Mouse (Mus musculus) adrenal gland, adult 18-20 months (tissue): Measurements from ENCODE around the gene Nf1. TPM values are rescaled to one million over a fixed set of nuclear protein-coding genes. Genes with fewer than 3 reads are reported as not detected.
A peak's percentile ranks its signal among the peaks of the same experiment; 100 is the strongest.

Source experiments
- DNase-seq, 2 experiments: peaks; one replicate each; pipeline ENCODE4 v3.0.0; 2021 to 2022; ENCODE audit warnings: low spot score in 2 of 2
- total RNA-seq, 2 experiments: library from RNA; stranded (reverse); gene quantifications; 1 replicate in 1 of 2; 2 replicates in 1 of 2; pipeline ENCODE4 v1.2.3; 2021

Nf1 gene
- total RNA-seq, 2 experiments from 2014 or later = 53.5 to 60.6 TPM

GRCm38 (mm10) chr11:79527015-79527738 lies 187.7 kb downstream of the Nf1 start:
- DNase-seq = peak in 1 of 2 experiments; percentile 10

DNA sequence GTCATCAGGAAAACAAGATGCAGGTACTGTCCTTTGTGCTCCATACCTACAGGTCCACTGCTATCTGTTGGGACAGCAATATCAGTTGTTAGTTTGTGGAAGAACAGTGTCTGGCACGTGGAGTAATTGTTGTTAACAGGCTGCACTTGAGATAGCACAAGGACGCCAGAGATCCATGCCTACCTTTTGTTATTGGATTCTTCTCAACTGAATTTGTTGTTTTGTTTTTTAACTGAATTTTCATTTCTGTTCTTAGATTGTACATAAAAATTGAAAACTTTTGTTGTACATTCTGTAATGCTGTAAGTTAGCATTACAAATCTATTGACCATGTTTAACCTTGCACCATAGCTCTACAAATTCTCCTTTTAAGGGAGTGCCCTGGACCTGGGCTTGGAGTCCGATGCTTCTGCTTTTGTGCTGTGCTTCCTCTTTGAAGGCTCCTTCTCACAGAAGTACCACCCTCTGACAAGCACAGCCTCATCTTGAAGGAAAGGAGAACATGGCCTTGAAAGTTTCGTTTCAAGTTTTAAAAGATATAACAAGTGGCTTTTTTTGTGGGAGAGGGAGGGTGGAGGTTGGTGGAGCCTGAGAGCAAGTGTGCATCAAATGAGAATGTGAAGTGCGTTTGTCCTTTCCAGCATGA lies 188.4 kb downstream of the Nf1 start:
- no peak for DNase-seq

GRCm38 (mm10) chr11:79528601-79529000 lies 189.1 kb downstream of the Nf1 start:
- DNase-seq = no peak

- no peak for DNase-seq
Observed at GRCm38 (mm10) chr11:79529226-79529625, 189.7 kb downstream of the Nf1 start.

- DNase-seq = no peak
Observed at GRCm38 (mm10) chr11:79529736-79530135, 190.2 kb downstream of the Nf1 start.

DNA sequence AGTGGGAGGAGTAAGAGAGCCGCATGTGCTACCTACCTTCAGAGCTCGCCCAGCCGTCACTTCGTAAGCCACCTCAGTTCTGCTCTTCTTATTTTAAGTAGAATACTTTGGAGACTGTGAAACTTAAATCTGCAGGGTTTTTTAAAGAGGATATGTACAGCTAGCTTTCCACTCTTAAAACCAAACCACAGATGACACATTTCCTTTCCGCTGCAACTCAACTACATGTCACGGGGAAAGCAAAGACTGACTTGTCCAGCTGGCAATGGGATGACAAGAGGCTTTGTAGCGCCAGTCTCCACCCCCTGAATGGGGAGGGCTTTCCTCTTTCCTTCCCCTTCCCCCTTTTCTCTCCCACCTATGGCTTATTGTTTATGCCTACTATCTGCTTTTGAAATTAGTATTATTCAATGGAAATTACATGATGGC lies 190.9 kb downstream of the Nf1 start, which contains the start of the genes Evi2 and Evi2a:
Gene Evi2 (minus strand): TSS at position 257 of the 429 bp plus-strand sequence.
Gene Evi2a (minus strand): TSS at position 277 of the 429 bp plus-strand sequence.
- no peak for DNase-seq

- DNase-seq = no peak
Observed at GRCm38 (mm10) chr11:79530774-79531173, 191.3 kb downstream of the Nf1 start.

GRCm38 (mm10) chr11:79531485-79531884 lies 192.0 kb downstream of the Nf1 start:
- no peak for DNase-seq

DNA sequence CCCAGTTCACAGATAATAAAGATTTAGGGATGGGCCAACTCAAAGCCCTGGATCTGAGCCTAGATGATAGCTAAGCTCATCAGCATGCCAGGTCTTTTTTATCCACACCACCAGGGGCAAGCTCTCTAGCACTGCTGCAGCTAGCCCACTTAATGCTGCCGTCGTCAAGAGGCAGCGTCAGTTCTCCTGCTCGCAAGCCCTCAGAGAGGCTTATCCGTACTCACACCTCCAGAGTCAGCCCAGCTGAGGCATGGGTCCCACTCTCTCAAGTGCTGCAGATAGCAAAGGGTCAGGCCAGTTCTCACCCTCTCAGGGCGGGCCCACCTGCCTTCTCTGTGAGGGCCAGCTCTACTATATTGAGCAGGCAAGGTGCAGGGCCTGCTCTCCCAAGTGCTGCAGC lies 193.8 kb downstream of the Nf1 start:
- no peak for DNase-seq

GRCm38 (mm10) chr11:79533950-79534690 lies 194.6 kb downstream of the Nf1 start:
- DNase-seq = no peak

- no peak for DNase-seq
Observed at GRCm38 (mm10) chr11:79535554-79535953, 196.1 kb downstream of the Nf1 start.

GRCm38 (mm10) chr11:79536293-79536692 lies 196.8 kb downstream of the Nf1 start:
- no peak for DNase-seq

DNA sequence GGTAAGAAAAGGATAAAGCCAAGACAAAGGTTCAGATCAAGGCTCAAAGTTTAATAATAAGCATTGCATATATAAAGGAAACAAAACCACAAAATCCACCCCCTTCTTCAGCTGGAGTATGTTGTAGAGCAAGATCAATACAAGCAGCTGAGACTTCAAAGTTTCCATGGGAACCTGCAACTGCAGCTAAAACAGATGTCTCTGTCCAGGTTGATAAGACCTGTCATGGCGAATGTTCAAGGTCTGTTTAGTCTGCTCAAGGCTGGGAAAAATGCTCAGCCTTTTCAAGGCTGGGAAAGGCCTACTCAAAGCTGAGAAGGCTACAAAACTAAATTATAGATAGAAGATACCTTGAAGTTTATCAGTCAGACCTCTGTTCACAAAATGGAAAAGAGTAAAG lies 213.1 kb downstream of the Nf1 start:
- DNase-seq = no peak

DNA sequence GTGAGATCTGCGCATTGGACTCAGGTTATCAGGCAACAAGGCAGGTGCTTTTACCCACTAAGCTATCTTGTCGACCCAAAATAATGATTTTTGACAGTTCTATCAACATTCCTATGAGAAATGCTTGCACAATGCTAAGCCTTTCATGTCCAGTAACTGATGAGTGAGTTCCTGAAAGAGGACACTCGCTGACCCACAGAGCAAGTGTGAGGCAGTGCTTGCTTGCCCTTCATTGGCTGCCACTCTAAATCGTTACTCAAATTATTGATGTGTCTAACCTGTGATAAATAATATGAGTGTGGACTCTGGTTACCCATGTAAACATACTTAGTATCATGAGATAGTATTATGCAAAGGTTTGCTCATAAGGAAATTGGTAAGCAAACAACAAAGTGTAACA lies 221.0 kb downstream of the Nf1 start:
- DNase-seq = no peak

- no peak for DNase-seq
Observed at GRCm38 (mm10) chr11:79563493-79563892, 224.0 kb downstream of the Nf1 start.

GRCm38 (mm10) chr11:79566947-79567346 lies 227.5 kb downstream of the Nf1 start:
- no peak for DNase-seq

DNA sequence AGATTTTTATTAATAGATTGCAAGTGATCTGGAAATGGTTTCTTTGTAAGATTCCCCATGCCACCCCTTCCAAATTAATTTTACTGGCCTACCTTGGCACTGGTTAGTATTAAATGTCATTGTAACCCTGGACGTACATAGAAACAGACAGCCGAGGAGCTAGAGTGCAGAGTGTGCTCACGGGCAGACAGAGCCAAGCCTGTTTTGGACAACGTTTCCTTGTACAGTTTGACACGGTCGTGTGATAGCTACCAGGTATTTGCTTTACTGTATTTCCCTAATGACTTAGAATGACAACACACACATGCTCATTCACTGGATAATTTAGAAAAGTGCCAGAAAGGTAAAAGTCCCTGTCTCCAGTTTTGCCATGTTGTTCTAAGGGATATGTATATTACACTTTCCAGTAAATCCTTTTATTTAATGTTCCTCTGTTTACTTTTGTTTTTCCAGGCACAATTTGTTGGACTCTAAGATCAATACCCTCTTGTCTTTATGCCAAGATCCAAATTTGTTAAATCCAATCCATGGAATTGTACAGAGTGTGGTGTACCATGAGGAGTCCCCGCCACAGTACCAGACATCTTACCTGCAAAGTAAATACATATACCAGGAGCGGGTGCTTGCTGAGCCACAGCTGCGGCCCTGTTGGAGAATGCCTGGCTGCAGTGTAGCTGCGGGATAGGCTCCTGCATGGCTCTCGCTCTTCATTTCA lies 228.9 kb downstream of the Nf1 start:
- DNase-seq = no peak

GRCm38 (mm10) chr11:79570319-79570718 lies 230.8 kb downstream of the Nf1 start:
- DNase-seq = no peak

- DNase-seq = no peak
Observed at GRCm38 (mm10) chr11:79573836-79574235, 234.3 kb downstream of the Nf1 start.

DNA sequence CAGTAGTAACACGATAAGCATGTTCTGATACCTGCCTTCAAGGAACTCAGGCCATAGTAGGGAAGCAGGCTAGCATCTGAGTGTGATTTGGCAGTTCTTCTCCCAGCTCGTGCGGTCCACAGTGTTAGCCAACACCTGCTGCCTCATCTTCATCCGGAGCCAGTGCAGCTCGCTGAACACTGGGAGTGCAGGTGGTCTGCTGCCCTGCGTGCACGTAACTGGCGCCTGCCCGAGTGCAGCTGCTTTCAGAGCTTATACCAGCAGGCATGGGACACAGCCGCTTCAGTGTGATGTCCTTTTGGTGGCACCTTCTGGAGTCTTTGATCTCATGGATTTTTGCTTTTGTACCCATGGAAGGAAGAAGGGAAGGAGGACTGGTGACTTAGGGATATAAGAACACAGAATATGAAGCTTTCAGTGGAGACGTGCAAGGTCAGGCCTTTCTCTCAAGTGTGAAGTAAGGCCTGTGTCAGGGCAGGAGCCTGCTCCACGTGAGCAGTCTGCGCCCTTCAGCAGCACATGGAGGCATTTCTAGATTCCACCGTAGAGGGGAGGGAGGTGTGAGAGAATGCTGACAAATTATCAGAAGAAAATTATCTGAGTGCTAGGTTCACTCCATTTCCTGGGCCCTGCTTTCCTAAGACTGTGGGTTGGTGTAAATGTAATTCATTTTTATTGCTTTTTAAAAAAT lies 236.0 kb downstream of the Nf1 start:
- DNase-seq = no peak

GRCm38 (mm10) chr11:79577741-79578140 lies 238.2 kb downstream of the Nf1 start:
- peak; percentile 59 to 66 for DNase-seq
